Mouse (Mus musculus) 416B (cell line): ENCODE measurements around the gene Ccer2.

Source experiments
- DNase-seq: peaks from one replicate; pipeline ENCODE4 v3.0.0; 2011; ENCODE audit warnings: low read depth

The Ccer2 gene

GRCm38 (mm10) chr7:28791706-28792105 is 35.7 kb downstream of the Ccer2 start:
- DNase-seq = no peak

GRCm38 (mm10) chr7:28792391-28793185 is 36.6 kb downstream of the Ccer2 start:
- peak; percentile 53 for DNase-seq

DNA sequence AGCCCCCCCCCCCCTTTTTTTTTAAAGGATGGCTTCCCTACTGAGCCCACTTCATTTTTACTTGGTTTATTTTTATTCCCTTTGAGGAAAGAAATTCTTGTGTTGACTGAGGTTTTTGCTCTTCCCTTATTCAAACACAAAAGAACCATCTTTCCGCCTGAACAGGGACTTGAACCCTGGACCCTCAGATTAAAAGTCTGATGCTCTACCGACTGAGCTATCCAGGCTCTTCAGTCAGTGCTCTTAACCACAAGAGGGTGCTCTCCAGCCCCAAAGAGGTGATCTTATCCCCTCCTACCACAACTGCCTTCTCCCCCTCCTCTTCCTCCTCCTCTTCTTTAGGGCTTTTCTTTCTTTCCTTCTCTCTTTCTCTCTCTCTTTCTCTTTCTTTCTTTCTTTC is 37.9 kb downstream of the Ccer2 start:
- DNase-seq = peak; percentile 83

GRCm38 (mm10) chr7:28794496-28794895 is 38.5 kb downstream of the Ccer2 start:
- DNase-seq = no peak

DNA sequence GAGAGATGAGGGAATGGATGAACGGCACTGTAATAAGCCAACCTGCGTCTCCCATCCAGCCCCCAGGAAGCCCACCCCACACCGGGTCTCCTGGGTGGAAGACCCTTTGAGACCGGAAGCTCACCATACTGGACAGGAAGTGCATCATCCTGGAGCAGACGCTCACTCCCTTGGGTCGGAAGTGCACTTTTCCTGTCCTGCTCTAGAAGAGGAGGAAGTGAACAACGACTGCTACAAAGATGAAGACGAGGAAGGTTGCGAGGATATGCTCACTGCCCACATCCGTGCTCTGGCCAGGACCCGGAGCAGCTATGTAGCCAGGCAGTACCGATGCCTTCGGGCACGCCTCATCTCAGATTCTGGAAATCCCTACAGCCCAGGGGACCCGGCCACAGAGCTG is 39.9 kb downstream of the Ccer2 start:
- peak; percentile 84 for DNase-seq

DNA sequence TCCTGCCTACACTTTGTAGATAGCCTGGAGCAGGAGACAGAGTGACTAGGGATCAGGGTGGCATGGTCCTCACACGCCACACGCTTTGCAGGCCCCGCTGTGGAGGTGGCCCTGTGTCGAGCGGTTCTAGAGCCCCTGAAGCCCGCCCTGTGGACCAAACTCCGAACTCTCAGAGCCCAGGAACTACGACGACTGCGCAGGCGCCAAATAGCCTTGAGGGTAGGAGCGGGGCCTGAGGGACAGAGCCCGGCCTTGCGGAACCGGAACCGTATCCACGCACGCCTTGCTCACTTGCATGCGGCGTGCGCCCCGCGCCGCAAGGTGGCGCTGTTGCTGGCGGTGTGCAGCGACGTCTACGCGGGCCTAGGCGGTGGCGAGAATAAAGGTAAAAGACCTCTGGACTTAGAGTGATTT is 40.6 kb downstream of the Ccer2 start:
- peak; percentile 92 for DNase-seq

GRCm38 (mm10) chr7:28799994-28800393 is 44.0 kb downstream of the Ccer2 start:
- DNase-seq = no peak

DNA sequence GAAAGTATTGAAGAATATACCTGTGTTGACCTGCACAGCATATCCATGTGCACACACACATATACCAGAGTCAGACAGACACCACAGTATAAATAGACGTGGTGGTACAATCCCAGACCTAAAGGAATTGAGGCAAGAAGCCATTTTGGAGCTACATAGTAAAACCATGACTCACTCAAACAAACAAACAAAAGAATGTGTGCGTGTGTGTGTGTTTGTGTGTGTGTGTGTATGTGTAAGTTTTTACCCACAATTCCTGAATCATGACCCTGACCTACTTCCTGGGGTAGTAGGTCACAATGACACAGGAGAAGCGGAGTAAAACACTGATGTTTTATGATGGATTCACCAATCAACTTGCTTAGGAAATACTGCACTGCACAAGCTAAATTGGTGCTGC is 45.5 kb downstream of the Ccer2 start:
- DNase-seq = peak; percentile 54

GRCm38 (mm10) chr7:28801901-28802670 is 46.1 kb downstream of the Ccer2 start:
- DNase-seq = no peak

GRCm38 (mm10) chr7:28802846-28803588 is 47.0 kb downstream of the Ccer2 start:
- DNase-seq = peak; percentile 53

- no peak for DNase-seq
These were observed 47.8 kb downstream of the Ccer2 start for GRCm38 (mm10) chr7:28803756-28804155.

DNA sequence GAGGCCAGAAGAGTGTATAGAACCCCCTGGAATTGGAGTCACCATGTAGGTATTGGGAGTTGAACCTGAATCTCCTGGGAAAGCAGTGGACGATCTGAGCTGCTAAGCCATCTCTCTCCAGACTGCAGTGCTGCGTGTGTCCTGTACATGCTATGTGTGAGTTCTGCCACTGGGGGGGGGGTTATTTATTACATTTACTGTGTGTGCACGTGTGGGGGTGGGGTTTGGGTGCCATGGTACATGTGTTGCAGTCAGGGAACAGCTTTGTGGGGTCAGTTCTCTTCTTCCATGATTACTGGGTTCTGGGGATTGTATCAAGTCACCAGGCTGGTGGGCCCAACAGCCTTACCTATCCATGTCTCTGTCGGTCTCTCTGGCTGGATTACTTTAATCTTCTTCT is 50.9 kb downstream of the Ccer2 start:
- peak; percentile 67 for DNase-seq

DNA sequence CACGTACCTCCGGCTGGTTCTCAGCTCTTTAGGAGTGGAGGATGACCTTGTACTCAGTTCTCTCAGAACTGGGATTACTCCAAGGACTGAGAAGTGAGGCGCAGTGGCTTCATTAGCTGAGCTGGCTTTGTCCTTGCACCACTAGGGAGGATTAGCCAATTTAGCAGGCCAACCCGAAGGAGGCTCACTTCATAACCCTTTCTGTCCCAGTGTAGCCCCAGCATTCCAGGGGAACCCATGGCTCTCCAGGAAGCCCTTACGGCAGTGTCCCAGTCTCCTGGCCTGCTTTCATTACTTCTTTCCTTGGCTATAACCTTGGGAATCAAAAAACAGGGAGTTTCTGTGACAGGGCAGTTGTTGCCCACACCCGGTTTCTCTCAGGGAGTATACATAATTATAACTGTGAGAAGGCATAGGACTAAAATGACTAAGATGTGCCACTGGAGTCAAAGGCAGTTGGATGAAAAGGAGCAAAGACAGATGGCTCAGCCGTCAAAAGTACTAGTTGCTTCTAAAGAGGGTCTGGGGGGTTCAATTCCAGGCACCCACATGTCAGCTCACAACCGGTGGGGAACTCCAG is 51.8 kb downstream of the Ccer2 start:
- no peak for DNase-seq

- peak; percentile 78 for DNase-seq
These were observed 52.4 kb downstream of the Ccer2 start, which contains the start of gene Hnrnpl for GRCm38 (mm10) chr7:28808221-28808941. Gene Hnrnpl, plus strand, starts transcription at chr7:28808541.
